Comparison of ENCODE assay signal across 8 mouse cellular contexts in genomic region chrX:50842046-50842445, GRCm38 (mm10). TPM values are rescaled to one million over a fixed set of nuclear protein-coding genes. Genes with fewer than 3 reads are reported as not detected.
DNase-seq lines count a peak whose midpoint lies in the region; ATAC-seq and TF ChIP-seq lines count a peak whose summit lies in the region.

No protein-coding gene starts in this region.

- H3K9me3 ChIP-seq in forebrain, embryonic 16.5 days (ENCODE audit: control insufficient read depth, low read length): no peaks in the 10 kb centered on the region

- WGBS in cerebellum, adult 2 months: 52% methylated on average over 9 of the region's 9 CpGs
- WGBS in forebrain, embryonic 16.5 days: 48% methylated on average over 9 of the region's 9 CpGs

- no peak for TF ChIP-seq POLR2A in cerebellum, adult 2 months (IDR thresholded peaks at IDR 0.05; ENCODE audit: borderline replicate concordance, insufficient read depth, low read length)

- no peak for DNase-seq in cerebellum, adult 2 months
- DNase-seq in cerebellum, postnatal 10 days: no peak
- peak; percentile 9 to 18 for DNase-seq in B cell, adult 2 months
- no peak for DNase-seq in adrenal gland, postnatal 36 days
- no peak for DNase-seq in cerebellum, adult 8-10 months
- no peak for DNase-seq in spleen, postnatal 4 days (ENCODE audit: low spot score in 2 of 2)

- peak overlapping the region; percentile 88 for H3K4me2 ChIP-seq in forebrain, embryonic 16.5 days (ENCODE audit: low read length)

- no peaks in the 10 kb centered on the region for H3K4me1 ChIP-seq in cerebellum, adult 2 months (ENCODE audit: control insufficient read depth, insufficient read depth, low read length)
- peaks cover 4% of the 10 kb centered on the region; the same call in 1 of the 2 replicates for H3K4me1 ChIP-seq in forebrain, embryonic 16.5 days (replicated peaks; ENCODE audit: control insufficient read depth, insufficient read depth, low read length)

- peak overlapping the region; percentile 62 for H3K4me3 ChIP-seq in cerebellum, adult 2 months (replicated peaks; ENCODE audit: insufficient read depth, low read depth, low read length)
- H3K4me3 ChIP-seq in forebrain, embryonic 16.5 days (replicated peaks; ENCODE audit: low read length): peak overlapping the region; percentile 51; the same call in 1 of the 2 replicates

- no peak overlapping the region for H3K27ac ChIP-seq in cerebellum, adult 2 months (ENCODE audit: insufficient read depth, low read length)
- H3K27ac ChIP-seq in forebrain, embryonic 16.5 days (ENCODE audit: low read length): no peak overlapping the region

- no peak overlapping the region for H3K9ac ChIP-seq in forebrain, embryonic 16.5 days (replicated peaks; ENCODE audit: low read depth, low read length)

- H3K27me3 ChIP-seq in cerebellum, adult 2 months (ENCODE audit: control insufficient read depth, insufficient read depth, low read length): no peaks in the 10 kb centered on the region
- no peaks in the 10 kb centered on the region for H3K27me3 ChIP-seq in forebrain, embryonic 16.5 days (replicated peaks; ENCODE audit: control insufficient read depth, insufficient read depth, low read length)

- no peak for ATAC-seq in forebrain, embryonic 16.5 days
- ATAC-seq in megakaryocyte-erythroid progenitor cell, adult 5-6 weeks (replicated peaks; ENCODE audit: low FRiP score, low TSS enrichment, poor library complexity, severe bottlenecking): peak; percentile 45

- TF ChIP-seq CTCF in cerebellum, adult 2 months (IDR thresholded peaks at IDR 0.05; ENCODE audit: borderline replicate concordance, insufficient read depth, low read depth, low read length): no peak

- no peaks in the 10 kb centered on the region for H3K36me3 ChIP-seq in forebrain, embryonic 16.5 days (ENCODE audit: control insufficient read depth, insufficient read depth)

RNA-seq across cellular contexts. Expression of gene Stk26, which starts 1.2 kb away (rescaled TPM):
- 0.67 and 0.92 TPM in 2 replicates for polyA plus RNA-seq in cerebellum, adult 2 months (2012; rRNA removed)
- 0.87 and 1.2 TPM in 2 replicates for polyA plus RNA-seq in forebrain, embryonic 16.5 days (2015; fragmentation: Nextera tagmentation; extraction: Ambion mirVana)
- 35.9 and 39.5 TPM in 2 replicates for total RNA-seq in megakaryocyte-erythroid progenitor cell, adult 5-6 weeks (2014; fragmentation: Nextera tagmentation)
- total RNA-seq in megakaryocyte-erythroid progenitor cell, adult 5-6 weeks (2017): 64.6 and 86.2 TPM in 2 replicates
- total RNA-seq in adrenal gland, postnatal 36 days (2021): 1 to 10 TPM; 2.4 to 2.8 TPM

Comparison
In these comparisons a context has a peak if more than half of its experiments do, and no peak if none do; other contexts are left out.
1. DNase-seq: peak in B cell, adult 2 months (2 of 2); none in cerebellum, adult 2 months (0 of 2), cerebellum, postnatal 10 days (0 of 2), adrenal gland, postnatal 36 days (0 of 2), cerebellum, adult 8-10 months (single experiment) and spleen, postnatal 4 days (0 of 2).
2. RNA of gene Stk26, which starts 1.2 kb away (total RNA-seq): 35.9 to 86.2 TPM in megakaryocyte-erythroid progenitor cell, adult 5-6 weeks; 2.4 to 2.8 TPM in adrenal gland, postnatal 36 days; every median in the first group is over 4 times any median in the second.